Mouse (Mus musculus): ENCODE data around the gene Tnik.

Tnik gene

DNA sequence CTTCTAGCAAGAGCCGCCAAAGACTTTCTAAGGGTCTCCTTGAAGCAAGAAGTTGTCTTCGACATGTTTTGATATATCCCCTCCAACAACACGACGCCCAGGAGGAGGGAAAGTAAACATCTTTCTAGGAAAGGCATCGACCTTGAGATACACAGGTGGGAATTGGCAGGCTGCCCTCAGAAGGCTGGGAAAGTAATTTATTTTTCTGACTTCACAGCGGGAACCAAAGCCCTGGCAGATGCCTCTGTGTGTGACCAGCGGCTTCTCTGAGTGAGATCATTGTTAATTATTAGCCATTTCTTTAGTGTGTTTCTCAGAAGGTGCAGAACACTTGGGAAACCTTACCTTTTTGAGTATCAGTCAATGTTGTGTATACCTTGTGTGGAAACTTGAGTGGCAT lies 328.3 kb downstream of the Tnik start:
- DNase-seq (ENCODE audit: low read depth in 1 of 2, low spot score in 2 of 2), result no peak

GRCm38 (mm10) chr3:28593922-28594321 lies 330.9 kb downstream of the Tnik start:
- DNase-seq (ENCODE audit: low read depth in 1 of 2, low spot score in 2 of 2), result no peak

DNA sequence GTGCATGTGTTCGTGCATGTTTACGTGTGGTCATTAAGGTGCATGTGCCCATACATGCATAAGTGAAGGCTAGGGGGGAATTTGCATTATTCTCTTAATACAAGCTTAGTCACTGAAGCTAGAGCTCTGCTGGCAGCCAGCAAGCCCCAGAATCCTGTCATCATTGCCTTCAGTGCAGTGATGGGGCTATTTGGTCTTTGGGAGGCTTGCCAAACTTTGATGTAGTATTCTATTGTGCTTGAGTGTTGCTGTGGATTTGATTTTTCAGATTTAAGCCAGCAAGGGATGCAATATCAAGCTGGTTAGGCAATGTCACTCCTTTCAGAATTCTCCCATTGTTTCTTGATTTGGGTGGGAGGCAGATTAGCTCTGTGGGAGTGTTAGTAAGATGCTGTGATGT lies 336.5 kb downstream of the Tnik start:
- no peak for DNase-seq (ENCODE audit: low read depth in 1 of 2, low spot score in 2 of 2)

DNA sequence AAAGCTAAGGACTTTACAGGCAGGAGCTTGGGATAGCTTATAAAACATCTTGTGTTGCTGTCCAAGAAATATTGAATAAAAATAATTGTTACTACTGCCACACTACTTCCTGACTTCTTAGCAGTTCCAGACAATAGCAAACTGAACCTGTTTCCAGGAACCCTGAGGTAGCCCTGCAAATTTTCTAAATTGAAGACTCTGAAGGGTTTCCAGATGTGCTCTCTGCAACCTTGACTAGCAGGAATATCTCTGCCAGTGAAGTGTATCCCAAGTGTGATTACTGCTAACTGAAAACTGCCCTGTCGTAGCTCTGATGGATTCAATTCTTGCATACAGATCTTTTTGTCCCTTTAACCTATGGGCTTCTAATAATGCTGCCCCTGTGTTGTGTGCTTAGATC lies 343.7 kb downstream of the Tnik start:
- DNase-seq (ENCODE audit: low read depth in 1 of 2, low spot score in 2 of 2), result no peak

- no peak for DNase-seq (ENCODE audit: low read depth in 1 of 2, low spot score in 2 of 2)
Measured at GRCm38 (mm10) chr3:28612330-28612729, 349.3 kb downstream of the Tnik start.

- no peak for DNase-seq (ENCODE audit: low read depth in 1 of 2, low spot score in 2 of 2)
Measured at GRCm38 (mm10) chr3:28616386-28616785, 353.4 kb downstream of the Tnik start.

DNA sequence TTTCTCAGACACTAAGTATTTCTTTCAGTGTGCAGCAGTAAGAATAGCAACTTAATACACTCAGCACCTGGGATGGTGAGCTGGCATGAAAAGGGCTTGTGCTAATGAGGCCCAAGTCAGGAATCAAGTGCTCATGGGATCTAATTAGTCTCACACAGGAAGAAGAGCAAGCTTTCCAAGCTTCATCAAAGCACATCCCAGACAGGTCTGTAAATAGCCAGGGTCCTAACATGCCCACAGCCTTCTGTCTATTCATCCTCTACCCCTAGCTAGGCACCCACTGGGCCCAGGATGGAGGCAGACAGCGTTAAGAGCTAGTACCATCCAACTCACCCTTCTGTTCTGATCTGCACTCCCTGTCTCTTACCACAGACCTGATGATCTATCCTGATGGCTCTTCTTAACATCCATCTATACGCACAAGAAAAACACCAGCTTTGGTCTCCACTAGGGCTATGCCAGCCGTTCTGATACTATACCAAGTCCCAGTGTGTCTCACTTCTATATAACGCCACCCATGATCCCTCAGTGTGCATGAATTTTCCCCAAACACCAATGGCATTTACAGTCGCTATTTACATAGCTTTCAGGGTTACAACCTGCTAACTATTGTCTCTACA lies 354.1 kb downstream of the Tnik start:
- no peak for DNase-seq (ENCODE audit: low read depth in 1 of 2, low spot score in 2 of 2)

- no peak for DNase-seq (ENCODE audit: low read depth in 1 of 2, low spot score in 2 of 2)
Measured at GRCm38 (mm10) chr3:28621792-28622191, 358.8 kb downstream of the Tnik start.

- no peak for DNase-seq (ENCODE audit: low read depth in 1 of 2, low spot score in 2 of 2)
Measured at GRCm38 (mm10) chr3:28626816-28627215, 363.8 kb downstream of the Tnik start.

GRCm38 (mm10) chr3:28636778-28637177 lies 373.8 kb downstream of the Tnik start:
- DNase-seq (ENCODE audit: low read depth in 1 of 2, low spot score in 2 of 2), result no peak

DNA sequence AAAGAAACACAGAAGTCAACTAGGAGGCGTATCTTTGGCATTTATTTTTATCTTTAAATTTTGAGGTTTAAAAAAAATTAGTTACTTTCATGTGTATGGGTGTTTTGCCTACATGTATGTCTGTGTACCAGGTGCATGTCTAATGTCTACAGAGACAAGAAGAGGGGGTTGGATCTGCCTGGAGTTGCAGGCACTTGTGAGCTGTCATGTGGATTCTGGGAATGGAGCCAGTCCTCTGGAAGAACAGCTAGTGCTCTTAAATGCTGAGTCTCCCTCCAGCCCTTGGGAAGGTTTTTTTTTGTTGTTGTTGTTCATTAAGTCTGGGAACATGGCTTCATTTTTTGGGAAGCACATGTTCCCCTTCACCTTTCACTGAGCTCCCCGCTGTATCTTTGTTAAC lies 375.9 kb downstream of the Tnik start:
- no peak for DNase-seq (ENCODE audit: low read depth in 1 of 2, low spot score in 2 of 2)

GRCm38 (mm10) chr3:28643252-28643947 lies 380.4 kb downstream of the Tnik start:
- DNase-seq (ENCODE audit: low read depth in 1 of 2, low spot score in 2 of 2), result no peak

- DNase-seq (ENCODE audit: low read depth in 1 of 2, low spot score in 2 of 2), result no peak
Measured at GRCm38 (mm10) chr3:28652574-28652973, 389.6 kb downstream of the Tnik start.

DNA sequence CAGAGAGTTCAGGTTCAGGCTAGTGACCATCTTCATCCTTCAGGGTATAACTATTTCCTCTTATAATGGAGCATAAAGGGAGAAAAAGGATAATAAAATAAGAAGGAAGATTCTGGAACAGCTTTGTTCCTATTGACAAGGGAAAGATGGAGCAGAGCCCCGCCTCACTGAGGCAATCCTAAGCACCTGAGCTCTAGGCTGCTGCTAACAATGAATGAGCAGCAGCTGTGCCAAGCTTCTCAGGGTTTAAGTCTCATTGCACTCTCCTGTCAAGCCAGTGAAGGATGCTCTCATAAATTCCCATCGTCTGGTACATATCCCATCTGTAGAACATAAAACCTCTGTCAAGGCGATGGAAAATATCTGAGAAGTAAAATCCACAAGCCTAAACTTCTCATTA lies 390.0 kb downstream of the Tnik start:
- no peak for DNase-seq (ENCODE audit: low read depth in 1 of 2, low spot score in 2 of 2)

GRCm38 (mm10) chr3:28654740-28655139 lies 391.7 kb downstream of the Tnik start:
- DNase-seq (ENCODE audit: low read depth in 1 of 2, low spot score in 2 of 2), result no peak

DNA sequence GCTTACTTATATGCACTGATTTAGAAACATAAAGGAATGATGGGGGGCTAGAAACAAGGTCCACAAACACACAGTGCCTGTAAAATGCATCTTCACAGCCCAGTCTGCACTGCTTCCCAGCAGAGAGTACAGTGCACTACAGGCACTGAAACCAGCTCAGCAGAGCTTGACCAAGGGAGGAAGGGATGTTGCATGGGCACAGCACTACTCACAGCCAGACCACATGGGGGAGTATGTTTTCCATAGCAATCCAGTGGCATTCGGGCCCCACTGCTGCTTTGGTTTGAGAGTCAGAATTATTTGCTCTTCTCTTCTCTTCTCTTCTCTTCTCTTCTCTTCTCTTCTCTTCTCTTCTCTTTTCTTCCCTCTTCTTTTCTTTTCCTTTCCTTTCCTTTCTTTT lies 395.3 kb downstream of the Tnik start:
- DNase-seq (ENCODE audit: low read depth in 1 of 2, low spot score in 2 of 2), result no peak

GRCm38 (mm10) chr3:28680851-28681250 lies 417.8 kb downstream of the Tnik start:
- DNase-seq (ENCODE audit: low read depth in 1 of 2, low spot score in 2 of 2), result no peak

GRCm38 (mm10) chr3:28681866-28682265 lies 418.9 kb downstream of the Tnik start:
- no peak for DNase-seq (ENCODE audit: low read depth in 1 of 2, low spot score in 2 of 2)

GRCm38 (mm10) chr3:28682411-28682810 lies 419.4 kb downstream of the Tnik start:
- no peak for DNase-seq (ENCODE audit: low read depth in 1 of 2, low spot score in 2 of 2)

GRCm38 (mm10) chr3:28685510-28685909 lies 422.5 kb downstream of the Tnik start:
- DNase-seq (ENCODE audit: low read depth in 1 of 2, low spot score in 2 of 2), result no peak

- no peak for DNase-seq (ENCODE audit: low read depth in 1 of 2, low spot score in 2 of 2)
Measured at GRCm38 (mm10) chr3:28694811-28695210, 431.8 kb downstream of the Tnik start.

DNA sequence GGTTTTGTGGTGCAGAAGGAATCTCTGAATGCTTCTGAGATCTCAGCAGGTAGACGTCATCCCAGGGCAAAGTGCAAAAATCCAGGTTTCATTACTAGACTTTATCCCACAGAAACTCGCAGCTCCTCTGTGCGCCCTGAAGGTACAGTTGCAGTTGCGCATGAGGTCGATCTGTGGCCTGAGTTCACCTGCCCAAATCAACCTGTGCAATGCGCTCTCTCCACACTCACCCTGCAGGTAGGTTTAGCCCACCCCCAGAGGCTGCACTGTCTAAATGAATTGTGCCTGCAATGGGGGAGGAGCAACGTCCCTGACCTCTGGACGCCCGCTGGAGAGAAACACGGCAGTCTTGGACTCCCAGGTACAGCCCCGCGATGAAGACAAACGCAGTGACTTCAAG lies 432.6 kb downstream of the Tnik start:
- DNase-seq (ENCODE audit: low read depth in 1 of 2, low spot score in 2 of 2), result no peak

- DNase-seq (ENCODE audit: low read depth in 1 of 2, low spot score in 2 of 2), result no peak
Measured at GRCm38 (mm10) chr3:28696162-28696561, 433.1 kb downstream of the Tnik start.

Measured in monocyte, adult 2 months (primary cell).